Mouse (Mus musculus) liver, adult 2 months (tissue): ENCODE results near the gene Zfp775.

Experiments used
- CTCF ChIP-seq: fragments of 200-500 bp; IDR thresholded peaks from 2 replicates; pipeline ENCODE4 v1.5.1; 2011; ENCODE audit warnings: low read depth, low read length, control low read depth
- POLR2A ChIP-seq: fragments of 200-500 bp; IDR thresholded peaks from 2 replicates; pipeline ENCODE4 v1.6.1; 2011; ENCODE audit warnings: low read length, control low read depth; ENCODE audit not compliant: insufficient read depth; ENCODE audit errors: extremely low read depth

GRCm38 (mm10) chr6:48602080-48602741 is 348 bp downstream of the Zfp775 start:
- TF ChIP-seq CTCF (no peak), POLR2A (peak; percentile 25; the same call in 1 of the 2 replicates)
